Mouse (Mus musculus): ENCODE results near the gene Nr6a1.

Gene Nr6a1

DNA sequence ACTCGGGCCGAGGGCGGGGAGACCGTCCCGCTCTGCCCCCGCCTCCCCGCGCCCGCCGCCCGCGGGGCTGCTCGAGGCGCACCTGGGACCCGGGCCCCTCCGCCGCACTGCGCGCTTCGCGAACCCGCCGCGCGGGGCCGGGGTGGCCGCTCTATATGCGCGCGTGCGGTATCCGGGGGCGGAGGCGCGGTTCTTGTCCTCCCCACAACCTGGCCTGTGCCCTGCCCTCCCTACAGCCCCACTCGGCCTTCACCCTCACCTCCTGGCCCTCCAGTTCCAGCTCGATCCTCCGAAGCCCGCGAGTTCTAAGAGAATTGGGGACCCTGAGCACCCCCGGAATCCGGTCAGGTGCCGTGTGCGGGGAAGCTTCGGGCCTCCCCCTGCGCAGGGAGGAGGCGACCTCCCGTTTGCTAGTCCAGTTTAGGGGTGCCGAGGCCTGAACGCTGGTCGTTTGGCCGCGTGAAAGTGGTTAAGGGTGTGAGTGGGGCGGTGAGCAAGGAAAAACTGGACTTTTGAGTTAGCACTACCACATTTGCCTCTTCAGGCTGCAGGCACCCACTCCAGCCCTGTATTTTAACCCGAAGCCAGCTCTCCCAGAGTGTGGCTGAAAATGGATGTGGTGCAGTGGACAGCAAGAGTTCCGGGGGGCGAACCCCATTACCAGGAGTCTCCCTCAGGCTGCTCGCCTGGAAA is 215.3 kb downstream of the Nr6a1 start:
- WGBS = 15% methylated on average over 58 of the region's 58 CpGs

DNA sequence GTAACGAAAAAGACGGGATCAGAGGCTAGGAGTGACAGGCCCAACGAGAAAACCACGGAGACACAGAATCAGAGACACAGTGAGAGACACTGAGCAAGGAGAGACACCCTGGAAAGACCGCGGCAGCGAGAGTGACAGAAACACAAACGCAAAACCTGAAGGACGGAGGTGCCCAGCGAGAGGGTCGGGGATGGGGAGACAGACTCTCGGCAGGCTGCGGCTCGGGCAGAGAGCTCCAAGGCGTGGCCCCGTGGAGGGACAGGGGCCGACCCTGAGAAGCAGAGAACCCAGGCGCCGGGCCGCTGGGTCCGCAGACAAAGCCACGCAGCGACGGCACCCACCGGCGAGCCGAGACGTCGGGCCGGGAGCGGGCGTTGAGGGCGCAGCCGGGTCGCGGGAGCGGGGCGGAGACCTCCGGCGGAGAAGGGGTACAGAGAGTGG is 216.0 kb downstream of the Nr6a1 start:
- WGBS = 2% methylated on average over 40 of the region's 40 CpGs

DNA sequence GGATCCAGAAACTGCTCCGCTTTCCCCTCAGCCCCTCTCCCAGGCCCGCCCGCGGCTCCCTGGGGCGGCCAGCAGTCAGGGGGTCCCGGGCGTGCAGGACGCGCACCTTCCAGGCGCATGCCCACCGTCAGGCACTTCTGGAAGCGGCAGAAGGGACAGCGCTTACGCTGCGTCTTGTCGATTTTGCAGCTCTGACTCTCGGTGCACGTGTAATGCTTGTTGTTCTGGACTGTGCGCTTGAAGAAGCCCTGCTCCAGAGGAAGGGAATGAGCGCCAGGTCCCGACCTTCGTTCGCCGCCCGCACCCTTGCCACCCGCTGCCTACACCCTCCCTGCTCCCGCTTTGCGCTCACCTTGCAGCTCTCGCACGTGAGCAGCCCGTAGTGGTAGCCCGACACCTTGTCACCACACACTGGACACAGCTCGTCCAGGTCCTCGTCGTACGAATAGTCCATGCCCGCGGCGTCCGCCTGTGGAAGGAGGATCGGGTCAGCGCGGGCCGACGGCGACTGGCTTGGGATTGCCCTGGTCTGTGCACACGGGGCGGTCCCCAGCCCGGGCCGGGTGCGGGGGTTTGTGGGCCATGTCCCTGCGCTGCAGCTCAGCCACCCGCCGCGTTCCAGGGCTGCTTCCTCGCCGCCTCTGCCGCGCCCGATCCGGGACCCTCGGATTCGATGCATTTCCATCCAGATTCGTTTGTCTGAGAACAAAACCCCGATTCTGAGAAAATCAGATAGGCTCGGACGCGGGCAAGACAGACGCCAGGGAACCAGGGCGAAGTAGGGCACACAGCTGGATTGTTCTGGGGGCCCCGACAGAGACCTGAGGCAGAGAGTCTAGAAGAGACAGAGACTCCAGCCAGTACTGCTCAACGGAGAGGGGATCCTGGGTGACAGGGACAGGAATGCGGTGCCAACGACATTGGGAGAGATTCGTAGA is 216.9 kb downstream of the Nr6a1 start:
- 3% methylated on average over 75 of the region's 75 CpGs for WGBS

DNA sequence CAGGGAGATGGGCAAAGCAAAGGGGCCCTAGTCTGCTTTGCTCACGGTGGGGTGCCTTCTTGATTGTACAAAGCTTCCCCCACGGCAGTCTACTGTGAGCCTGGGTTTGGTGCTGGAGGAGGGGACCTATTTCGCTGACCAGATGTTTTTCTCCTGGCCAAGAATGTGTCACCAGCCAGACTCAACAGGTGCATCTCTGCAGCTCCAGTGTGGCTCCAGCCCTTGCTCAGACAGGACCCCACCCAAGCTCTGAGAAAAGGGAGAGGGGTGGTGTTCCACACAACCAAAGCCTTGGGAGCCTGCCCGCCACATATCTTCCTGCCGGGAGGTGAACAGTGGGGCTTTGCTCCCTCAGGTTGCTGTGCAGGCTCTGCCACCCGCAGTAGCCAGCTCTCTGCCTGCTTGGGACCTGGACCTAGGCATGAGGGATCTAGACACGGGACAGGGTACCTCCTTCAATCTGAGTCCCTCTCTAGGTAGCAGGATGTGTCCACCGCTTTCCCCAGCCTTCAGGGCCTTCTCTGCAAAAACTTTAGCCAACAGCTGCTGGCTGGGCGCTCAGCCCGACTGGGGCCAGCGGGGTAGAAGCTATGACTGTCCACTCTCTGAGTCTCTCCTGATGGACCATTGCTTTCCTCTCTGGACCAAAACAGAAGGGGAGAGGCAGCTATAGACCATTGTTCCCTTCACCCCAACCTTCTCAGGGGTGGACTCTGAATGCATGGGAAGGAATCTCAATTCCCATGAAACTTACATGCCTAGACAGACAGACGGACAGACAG is 218.4 kb downstream of the Nr6a1 start:
- 36% methylated on average over 12 of the region's 12 CpGs for WGBS

DNA sequence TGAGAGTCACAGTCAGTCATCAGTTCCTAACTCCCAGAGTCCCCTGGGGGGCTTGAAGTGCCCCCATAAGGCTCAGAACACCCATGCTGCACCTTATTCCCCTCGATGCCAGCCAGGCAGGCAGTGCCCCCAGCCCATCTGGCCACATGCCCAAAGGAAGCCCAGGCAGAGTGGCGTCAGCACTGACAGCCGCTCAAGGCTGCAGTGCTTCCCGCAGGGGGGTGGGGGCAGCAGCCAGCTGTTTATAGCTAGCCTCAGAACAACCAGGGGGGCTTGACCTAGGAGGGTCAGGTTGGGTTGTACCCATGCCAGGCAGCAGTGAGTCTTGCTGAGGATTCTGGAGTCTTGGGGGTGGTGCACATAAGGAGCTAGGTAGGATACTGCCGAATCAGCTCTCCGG is 220.8 kb downstream of the Nr6a1 start:
- 45% methylated on average over 6 of the region's 6 CpGs for WGBS

DNA sequence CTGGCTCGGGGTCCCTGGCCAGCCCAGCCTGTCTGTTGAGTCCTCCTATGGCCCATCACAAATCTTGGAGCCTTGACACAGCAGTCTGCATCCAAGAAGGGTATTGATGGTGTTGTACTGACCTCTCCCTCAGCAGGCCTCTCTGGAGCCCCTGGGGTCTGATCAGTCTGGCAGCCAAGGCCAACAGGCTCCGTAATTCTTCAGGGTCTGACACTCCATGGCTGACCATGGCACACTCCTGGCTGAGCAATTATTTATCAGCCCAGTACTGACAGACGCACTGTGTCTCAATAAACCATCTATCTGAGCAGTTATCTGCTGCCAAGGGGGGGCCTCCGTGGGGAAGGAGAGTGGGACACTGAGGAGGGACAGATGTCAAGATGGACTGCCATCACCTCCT is 222.5 kb downstream of the Nr6a1 start:
- WGBS = 80% methylated on average over 4 of the region's 4 CpGs

DNA sequence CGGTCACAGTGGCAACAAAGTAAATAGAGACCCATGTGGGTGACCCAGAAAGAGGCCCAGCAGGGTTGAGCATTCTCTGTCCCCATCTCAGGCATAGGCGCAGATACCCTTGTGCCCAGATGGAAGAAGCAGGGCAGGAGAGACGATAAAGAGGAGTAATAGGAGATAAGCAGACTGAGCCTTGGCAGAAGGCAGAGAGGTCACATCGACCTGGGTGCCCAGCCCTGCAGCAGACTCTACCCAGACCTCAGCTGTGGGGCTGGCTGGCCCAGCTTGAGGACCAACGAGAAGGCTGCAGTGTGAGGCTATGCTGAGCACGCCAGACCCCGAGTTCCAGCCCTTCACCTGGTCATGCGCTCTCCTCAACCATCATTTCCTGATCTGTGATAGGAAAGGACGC is 223.2 kb downstream of the Nr6a1 start:
- 92% methylated on average over 9 of the region's 9 CpGs for WGBS

DNA sequence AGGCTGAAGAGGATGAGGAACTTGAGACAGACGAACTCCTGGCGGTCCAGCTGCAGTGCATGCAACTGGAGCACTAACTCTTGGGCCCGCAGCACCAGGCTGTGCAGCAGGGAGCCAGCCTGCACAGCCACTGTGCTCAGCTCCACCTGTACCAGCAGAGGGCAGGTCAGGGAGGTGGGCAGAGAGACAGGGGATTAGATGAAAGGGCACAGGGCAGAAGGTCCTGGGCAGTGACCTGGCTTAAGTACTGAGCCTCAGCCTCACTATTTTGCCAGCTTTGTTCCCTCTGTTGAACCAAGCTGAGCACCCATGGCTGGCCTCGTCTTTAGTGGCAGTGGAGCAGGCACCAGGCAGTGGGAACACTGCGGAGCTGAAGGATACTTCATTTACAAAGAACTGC is 227.3 kb downstream of the Nr6a1 start:
- 78% methylated on average over 5 of the region's 5 CpGs for WGBS

DNA sequence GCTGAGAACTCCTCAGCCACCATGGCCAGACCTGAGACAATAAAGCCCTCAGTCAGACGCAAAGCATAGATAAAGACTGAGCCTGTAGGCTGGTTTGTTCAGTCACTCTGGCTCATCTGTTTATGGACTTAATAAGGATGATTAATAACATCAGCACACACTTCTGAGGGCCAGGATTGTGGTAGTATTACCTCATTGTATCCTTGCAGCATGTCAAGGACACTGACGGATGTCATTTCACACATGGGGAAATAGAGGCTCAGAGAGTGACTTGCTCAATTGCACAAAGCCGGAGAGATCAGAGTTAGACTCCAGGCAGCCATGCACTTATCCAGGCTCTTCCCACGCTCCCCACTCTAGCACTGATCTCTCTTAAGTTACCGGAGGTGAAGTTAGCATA is 228.9 kb downstream of the Nr6a1 start:
- 92% methylated on average over 5 of the region's 5 CpGs for WGBS

DNA sequence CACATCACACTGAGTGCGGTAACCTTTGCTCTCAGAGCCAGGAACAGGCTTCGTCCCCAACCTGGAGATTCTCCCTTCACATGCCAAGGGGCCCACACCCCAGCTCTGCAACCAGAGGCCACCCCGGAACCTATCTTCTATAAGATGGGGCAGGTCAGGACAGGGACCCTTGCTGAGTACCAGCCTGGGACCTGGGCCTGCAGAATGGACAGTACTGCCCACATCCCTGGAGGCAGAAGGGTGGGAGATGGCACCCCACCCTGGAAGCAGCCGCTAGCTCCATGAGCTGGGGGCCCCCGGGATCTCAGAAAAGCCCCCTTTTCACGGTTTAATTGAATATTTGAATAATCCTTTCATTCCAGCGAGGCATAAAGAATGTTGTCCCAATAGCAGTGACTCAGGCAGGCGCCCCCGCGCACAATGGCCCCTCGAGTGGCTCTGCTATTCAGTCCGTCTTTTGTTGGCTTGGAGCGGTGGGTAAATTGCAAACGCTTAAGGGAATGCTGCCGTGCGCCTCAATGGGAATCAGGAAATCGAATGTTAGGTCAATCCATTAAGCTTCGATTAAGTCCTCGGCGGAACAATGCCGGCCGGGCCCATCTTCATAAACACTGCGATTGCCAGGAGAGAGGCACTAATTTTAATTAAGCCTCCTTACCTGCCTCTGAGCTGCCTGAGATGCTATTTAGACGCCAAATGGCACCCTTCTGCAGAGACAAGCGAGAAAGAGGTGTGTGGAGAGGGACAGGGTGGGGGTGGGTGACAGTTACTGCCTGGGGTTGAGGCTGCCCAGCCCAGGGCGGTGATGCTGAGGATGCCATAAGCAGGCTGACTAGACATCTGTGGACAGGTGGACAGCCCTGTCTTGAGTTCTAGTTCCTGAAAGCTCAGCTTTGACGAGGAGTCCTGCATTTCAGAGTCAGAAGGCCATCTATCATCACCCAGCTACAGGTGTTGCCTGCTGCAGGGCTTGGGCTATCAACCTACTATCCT is 230.1 kb downstream of the Nr6a1 start:
- WGBS = 50% methylated on average over 27 of the region's 27 CpGs

DNA sequence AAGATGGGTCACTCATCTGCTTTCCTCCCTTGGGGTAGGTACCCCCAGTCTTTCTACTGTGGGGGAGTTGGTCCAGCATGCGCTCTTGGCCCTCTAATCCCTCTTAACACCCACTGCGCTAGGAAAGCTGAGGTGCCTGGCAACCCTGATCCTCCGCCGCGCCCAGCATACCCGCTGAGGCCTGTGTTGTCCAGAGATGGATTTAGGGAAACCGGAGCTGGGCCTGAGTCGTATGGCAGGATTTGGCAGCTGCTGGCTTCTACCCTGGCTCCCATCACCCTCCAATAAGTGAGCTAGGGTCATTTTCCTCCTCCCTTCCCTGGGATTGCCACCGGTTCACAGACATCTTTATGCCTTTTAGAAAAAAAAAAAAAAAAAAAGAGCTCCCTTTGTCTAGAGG is 231.7 kb downstream of the Nr6a1 start:
- WGBS = 84% methylated on average over 9 of the region's 9 CpGs

DNA sequence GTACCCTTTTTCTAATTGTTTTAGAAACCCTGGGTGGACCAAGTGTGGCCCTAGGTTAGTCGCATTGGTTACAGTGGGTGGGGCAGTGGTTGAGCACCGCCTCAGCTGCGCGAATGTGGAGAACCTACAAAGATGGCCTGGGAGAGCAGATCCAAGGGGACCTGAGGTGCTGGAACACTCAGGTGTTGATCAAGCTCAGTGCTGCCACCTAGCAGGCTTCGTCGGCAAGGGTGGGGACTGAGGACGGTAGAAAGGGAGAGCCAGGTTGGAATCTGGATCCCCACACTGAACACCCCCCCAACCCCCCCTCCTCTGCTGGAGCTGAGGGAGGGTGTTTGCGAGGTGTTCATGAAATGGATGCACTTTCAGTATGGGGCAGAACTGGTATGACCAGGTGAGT is 235.9 kb downstream of the Nr6a1 start:
- 37% methylated on average over 8 of the region's 8 CpGs for WGBS

DNA sequence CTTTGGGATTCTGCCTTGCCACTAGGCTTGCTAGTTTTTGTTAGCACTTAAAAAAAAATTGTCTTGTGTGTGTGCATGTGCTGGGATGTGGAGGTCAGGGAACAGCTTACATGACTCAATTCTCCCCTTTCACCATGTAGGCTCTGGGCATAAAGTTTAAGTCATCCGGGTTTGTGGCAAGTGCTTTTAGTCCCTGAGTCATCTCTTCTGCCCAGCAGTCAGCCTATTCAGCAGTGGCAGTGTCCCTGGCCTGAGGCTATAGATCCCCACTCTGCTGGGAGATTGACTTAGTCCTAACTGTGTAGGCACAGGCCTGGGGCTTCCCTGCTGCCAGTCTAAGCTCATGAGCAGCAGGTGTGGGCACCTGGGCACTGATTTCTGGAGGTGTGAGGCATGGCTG is 237.6 kb downstream of the Nr6a1 start:
- 78% methylated on average over 1 of the region's 1 CpGs for WGBS

DNA sequence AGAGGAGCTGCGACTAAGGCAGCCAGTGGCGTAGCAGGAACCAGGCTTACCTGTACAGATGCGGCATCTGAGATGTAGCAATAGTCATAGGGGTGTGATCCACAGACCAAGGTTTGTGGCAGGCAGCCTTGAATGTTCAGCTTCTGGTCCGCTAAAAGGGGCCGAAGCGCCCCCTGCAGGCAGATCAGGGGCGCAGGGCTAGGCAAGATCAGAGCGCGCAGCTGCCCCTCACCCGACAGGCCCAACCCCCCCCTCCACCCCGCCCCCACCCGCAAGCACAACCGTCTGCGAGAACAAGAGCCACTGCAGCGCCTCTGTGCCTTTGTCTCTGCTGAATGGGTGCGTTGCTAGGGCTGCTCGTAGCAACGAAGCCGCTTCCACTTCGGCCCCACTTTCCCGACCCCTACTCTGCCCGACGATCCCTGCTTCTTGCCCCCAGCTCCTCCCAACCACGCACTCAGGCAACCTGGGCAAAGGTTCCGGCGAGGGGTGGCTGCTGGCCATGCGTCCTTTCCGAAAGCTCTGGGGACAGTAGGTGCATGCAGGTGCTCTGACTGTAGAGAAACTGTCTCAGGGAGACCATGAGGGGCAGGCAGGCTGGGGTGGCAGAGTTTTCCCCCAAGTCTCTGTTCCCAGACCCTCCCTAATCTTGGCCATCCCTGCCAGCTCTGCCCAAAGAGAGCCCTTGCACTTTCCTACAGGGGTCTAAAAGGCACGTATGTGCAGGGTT is 238.5 kb downstream of the Nr6a1 start:
- WGBS = 9% methylated on average over 29 of the region's 29 CpGs

DNA sequence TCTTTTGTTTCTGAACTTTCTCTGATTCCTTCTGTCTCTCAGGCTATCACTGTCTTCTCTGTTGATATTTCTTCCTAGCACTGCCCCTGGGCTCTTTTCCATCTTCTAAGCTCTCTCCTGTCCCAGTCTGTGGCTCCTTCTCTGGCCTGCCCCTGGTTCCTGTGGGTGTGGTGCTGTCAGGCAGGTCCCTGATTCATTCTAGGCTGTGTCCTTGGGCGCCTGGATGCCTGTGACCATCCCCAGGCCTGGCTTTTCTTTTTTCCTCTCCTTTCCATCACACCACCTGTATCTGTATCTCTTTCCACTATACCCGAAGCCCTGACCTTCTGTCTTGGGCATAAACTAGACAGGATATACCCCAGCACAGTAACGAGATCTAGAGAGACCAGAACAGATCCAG is 241.7 kb downstream of the Nr6a1 start:
- 86% methylated on average over 3 of the region's 3 CpGs for WGBS

DNA sequence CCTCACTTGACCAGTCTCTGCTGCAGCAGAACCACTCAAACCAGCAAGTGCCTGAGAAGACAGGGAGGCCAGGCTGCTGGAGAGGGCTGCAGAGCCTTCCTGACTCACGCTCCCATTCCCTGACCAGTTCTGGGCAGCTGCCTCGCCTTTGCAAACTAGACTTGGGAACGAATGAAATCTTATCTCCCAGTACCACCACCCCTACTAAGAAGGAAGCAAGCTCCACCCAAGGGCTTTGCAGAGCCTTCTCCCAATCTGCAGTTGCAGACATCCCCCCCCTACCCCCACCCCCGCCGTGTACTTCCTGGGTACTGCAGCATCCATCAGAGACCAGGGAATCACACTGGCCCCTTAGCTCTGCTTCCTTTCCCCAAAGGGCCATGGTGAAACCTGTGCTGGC is 244.4 kb downstream of the Nr6a1 start:
- WGBS = 79% methylated on average over 5 of the region's 5 CpGs

DNA sequence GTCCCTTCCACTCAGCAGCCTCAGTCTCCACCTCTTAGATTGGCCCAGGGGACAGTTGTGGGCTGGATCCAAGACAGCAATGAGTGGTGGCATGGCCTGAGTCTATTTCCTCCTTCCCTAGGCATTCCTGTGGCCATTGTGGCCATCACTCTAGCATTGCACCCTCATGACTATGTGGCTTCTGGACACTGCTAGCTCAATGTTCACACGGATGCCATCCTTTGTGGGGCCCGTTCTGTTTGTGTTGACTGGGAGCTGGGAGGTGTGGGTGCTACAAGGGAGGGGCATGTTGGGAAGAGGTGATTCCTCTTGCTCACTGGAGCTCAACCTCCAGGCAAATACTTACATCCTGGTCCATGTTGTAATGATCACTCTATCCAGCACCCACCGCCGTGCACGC is 245.3 kb downstream of the Nr6a1 start:
- 95% methylated on average over 5 of the region's 5 CpGs for WGBS

DNA sequence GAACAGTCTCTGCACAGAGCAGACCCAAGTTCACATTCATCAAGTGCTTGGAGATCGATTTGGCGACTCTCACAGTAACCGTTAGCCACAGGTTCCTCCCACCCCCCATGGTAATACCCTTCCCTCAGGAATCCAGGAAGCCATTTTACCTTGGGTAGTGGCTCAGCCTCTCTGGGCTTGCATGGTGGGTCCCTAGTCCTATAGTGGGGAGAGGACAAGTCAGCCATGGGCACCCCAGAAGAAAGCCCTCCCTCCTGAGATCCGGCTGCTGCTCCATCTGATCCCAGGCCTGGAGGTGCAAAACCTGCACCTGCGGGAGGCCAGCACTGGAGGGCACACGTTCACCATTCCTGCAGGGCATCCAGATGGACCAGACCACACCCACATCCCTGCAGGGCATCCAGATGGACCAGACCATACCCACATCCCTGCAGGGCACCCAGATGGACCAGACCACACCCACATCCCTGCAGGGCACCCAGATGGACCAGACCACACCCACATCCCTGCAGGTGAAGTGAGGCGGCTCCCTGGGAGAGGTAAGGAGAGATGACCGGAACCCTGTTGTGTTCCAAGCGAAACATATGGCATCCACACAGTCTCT is 252.0 kb downstream of the Nr6a1 start:
- WGBS = 67% methylated on average over 9 of the region's 9 CpGs

Measured in cerebral cortex, adult 2 months (tissue).